Mouse (Mus musculus): ENCODE measurements at regions not wholly inside any gene's neighbourhood (a gene's known extent, or its start where the extent isn't known, plus 50 kb on each side); places are given as distances from the start of the nearest gene placed in this dataset.

DNA sequence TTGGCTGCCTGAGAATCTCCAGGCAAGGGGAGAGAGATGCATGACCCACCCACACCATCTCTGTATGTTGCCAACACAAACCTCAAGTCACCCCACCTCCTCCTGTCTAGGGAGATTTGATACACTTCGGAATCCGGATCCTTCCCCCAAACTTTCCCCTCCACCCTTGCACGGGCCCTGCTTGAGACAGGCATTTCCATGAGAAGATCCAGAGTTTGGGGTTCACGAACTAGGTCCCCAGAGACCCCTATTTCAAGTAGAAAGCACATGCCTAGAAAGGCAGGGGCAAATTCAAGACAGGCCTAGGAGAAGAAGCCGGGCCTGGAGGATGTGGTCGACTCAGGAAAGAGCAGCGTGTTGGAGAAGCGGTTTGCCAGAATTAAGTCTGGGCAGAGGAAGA, 63.8 kb upstream of the Itga11 start:
- TF ChIP-seq CTCF (IDR thresholded peaks at IDR 0.05; ENCODE audit: borderline replicate concordance, extremely low read depth, insufficient read depth, insufficient read length) = no peak
- TF ChIP-seq POLR2A (IDR thresholded peaks at IDR 0.05; ENCODE audit: borderline replicate concordance, extremely low read depth, insufficient read depth, insufficient read length, poor library complexity, severe bottlenecking) = no peak

Data from brain, embryonic 14.5 days (tissue).